Mouse (Mus musculus): ENCODE results near the gene Tspyl2. TPM values are rescaled to one million over a fixed set of nuclear protein-coding genes. Genes with fewer than 3 reads are reported as not detected.
"Not testable (repeated sequence)": the region's sequence is repeated elsewhere in the genome, so short reads cannot be mapped to it uniquely, and the experiment has no call there.

Tspyl2 gene
- total and polyA plus RNA-seq, 2 experiments from 2014 or later: 10.4 to 11.2 TPM

GRCm38 (mm10) chrX:152307942-152308341 lies 34.3 kb downstream of the Tspyl2 start:
- Histone ChIP-seq H3K4me2 (ENCODE audit: low read depth, low read length) (no peak overlapping the region), H3K27ac (ENCODE audit: low read depth) (no peak overlapping the region), H3K36me3 (replicated peaks; ENCODE audit: control insufficient read depth, insufficient read depth, low read length) (no peaks in the 10 kb centered on the region), H3K4me3 (ENCODE audit: low read depth, low read length) (no peak overlapping the region), H3K9ac (replicated peaks; ENCODE audit: low read depth, low read length) (no peak overlapping the region), H3K9me3 (replicated peaks; ENCODE audit: control insufficient read depth, low read length) (no peaks in the 10 kb centered on the region), H3K4me1 (ENCODE audit: control insufficient read depth, insufficient read depth) (no peaks in the 10 kb centered on the region), H3K27me3 (ENCODE audit: control insufficient read depth, insufficient read depth, low read length) (no peaks in the 10 kb centered on the region)
- no peak for ATAC-seq (ENCODE audit: insufficient read depth, low read depth)
- no peak for DNase-seq (ENCODE audit: low spot score)
- TF ChIP-seq CTCF (IDR thresholded peaks at IDR 0.05; ENCODE audit: low read depth): peak; percentile 52
- TF ChIP-seq EP300 (IDR thresholded peaks at IDR 0.05; ENCODE audit: low read depth): no peak
- WGBS: 51% methylated on average over 2 of the region's 2 CpGs

GRCm38 (mm10) chrX:152307371-152307770 lies 34.9 kb downstream of the Tspyl2 start:
- TF ChIP-seq EP300 (IDR thresholded peaks at IDR 0.05; ENCODE audit: low read depth) (no peak), CTCF (IDR thresholded peaks at IDR 0.05; ENCODE audit: low read depth) (no peak)
- no peak overlapping the region for H3K4me2 ChIP-seq (ENCODE audit: low read depth, low read length)
- no peak for ATAC-seq (ENCODE audit: insufficient read depth, low read depth)

DNA sequence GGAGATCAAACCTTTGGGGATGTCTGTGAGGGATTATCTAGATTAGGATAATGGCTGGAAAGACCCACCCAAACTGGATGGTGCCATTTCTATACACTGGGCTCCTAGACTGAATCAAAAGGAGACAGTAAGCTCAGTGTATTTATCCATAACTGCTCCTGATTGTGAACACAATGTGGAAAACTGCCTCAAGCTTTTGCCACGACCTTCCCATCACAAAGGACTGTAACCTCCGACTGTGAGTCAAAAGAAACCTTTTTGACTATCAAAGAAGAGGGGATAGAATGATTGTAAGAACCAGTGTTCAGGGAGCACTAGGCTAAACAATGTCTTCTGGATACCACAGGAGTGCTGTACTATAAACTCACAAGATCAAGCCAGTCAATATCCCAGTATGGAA lies 36.0 kb downstream of the Tspyl2 start:
- no peaks in the 10 kb centered on the region for H3K36me3 ChIP-seq (replicated peaks; ENCODE audit: control insufficient read depth, insufficient read depth, low read length)
- DNase-seq (ENCODE audit: low spot score) (no peak), ATAC-seq (ENCODE audit: insufficient read depth, low read depth) (no peak)
- H3K27ac ChIP-seq (ENCODE audit: low read depth): no peak overlapping the region
- H3K27me3 ChIP-seq (ENCODE audit: control insufficient read depth, insufficient read depth, low read length): no peaks in the 10 kb centered on the region
- H3K9me3 ChIP-seq (replicated peaks; ENCODE audit: control insufficient read depth, low read length): no peaks in the 10 kb centered on the region
- H3K9ac ChIP-seq (replicated peaks; ENCODE audit: low read depth, low read length): no peak overlapping the region
- WGBS: 83% methylated on average over 2 of the region's 2 CpGs
- H3K4me2 ChIP-seq (ENCODE audit: low read depth, low read length): no peak overlapping the region
- no peak overlapping the region for H3K4me3 ChIP-seq (ENCODE audit: low read depth, low read length)
- no peaks in the 10 kb centered on the region for H3K4me1 ChIP-seq (ENCODE audit: control insufficient read depth, insufficient read depth)
- TF ChIP-seq EP300 (IDR thresholded peaks at IDR 0.05; ENCODE audit: low read depth): no peak
- TF ChIP-seq CTCF (IDR thresholded peaks at IDR 0.05; ENCODE audit: low read depth): no peak

More at GRCm38 (mm10) chrX:152307371-152307770, 34.9 kb downstream of the Tspyl2 start:
- Histone ChIP-seq H3K4me1 (ENCODE audit: control insufficient read depth, insufficient read depth) (no peaks in the 10 kb centered on the region), H3K27ac (ENCODE audit: low read depth) (no peak overlapping the region), H3K9me3 (replicated peaks; ENCODE audit: control insufficient read depth, low read length) (no peaks in the 10 kb centered on the region), H3K4me3 (ENCODE audit: low read depth, low read length) (no peak overlapping the region), H3K36me3 (replicated peaks; ENCODE audit: control insufficient read depth, insufficient read depth, low read length) (no peaks in the 10 kb centered on the region), H3K27me3 (ENCODE audit: control insufficient read depth, insufficient read depth, low read length) (no peaks in the 10 kb centered on the region), H3K9ac (replicated peaks; ENCODE audit: low read depth, low read length) (no peak overlapping the region)
- DNase-seq (ENCODE audit: low spot score): no peak

- H3K9me3 ChIP-seq (replicated peaks; ENCODE audit: control insufficient read depth, low read length); ATAC-seq (ENCODE audit: insufficient read depth, low read depth); H3K4me3 ChIP-seq (ENCODE audit: low read depth, low read length); H3K9ac ChIP-seq (replicated peaks; ENCODE audit: low read depth, low read length); DNase-seq (ENCODE audit: low spot score); H3K27ac ChIP-seq (ENCODE audit: low read depth); H3K27me3 ChIP-seq (ENCODE audit: control insufficient read depth, insufficient read depth, low read length); H3K4me2 ChIP-seq (ENCODE audit: low read depth, low read length); H3K36me3 ChIP-seq (replicated peaks; ENCODE audit: control insufficient read depth, insufficient read depth, low read length); H3K4me1 ChIP-seq (ENCODE audit: control insufficient read depth, insufficient read depth): not testable (repeated sequence)
- 76% methylated on average over 1 of the region's 1 CpGs for WGBS
Measured at GRCm38 (mm10) chrX:152287026-152287425, 55.2 kb downstream of the Tspyl2 start.

Other genes with a start within 250 kb of the Tspyl2 start
- gene Iqsec2, start 198.2 kb downstream of the Tspyl2 start, total RNA-seq (2014; rRNA removed; ENCODE audit: low replicate concordance): 126 and 131 TPM in 2 replicates
- 51.7 and 54.3 TPM in 2 replicates for gene Iqsec2, start 198.2 kb downstream of the Tspyl2 start, polyA plus RNA-seq (2015; fragmentation: Nextera tagmentation; extraction: Ambion mirVana)
- gene Kdm5c, start 109.4 kb downstream of the Tspyl2 start, total RNA-seq (2014; rRNA removed; ENCODE audit: low replicate concordance): 42.3 and 45.7 TPM in 2 replicates
- 16.6 and 17.6 TPM in 2 replicates for gene Kdm5c, start 109.4 kb downstream of the Tspyl2 start, polyA plus RNA-seq (2015; fragmentation: Nextera tagmentation; extraction: Ambion mirVana)
- gene Kantr, start 14.9 kb downstream of the Tspyl2 start, total RNA-seq (2014; rRNA removed; ENCODE audit: low replicate concordance): 0.08 and 1.0 TPM in 2 replicates
- gene Kantr, start 14.9 kb downstream of the Tspyl2 start, polyA plus RNA-seq (2015; fragmentation: Nextera tagmentation; extraction: Ambion mirVana): 2.8 and 3.3 TPM in 2 replicates
- 2.4 and 5.1 TPM in 2 replicates for gene Gpr173, start 26.3 kb upstream of the Tspyl2 start, total RNA-seq (2014; rRNA removed; ENCODE audit: low replicate concordance)
- gene Gpr173, start 26.3 kb upstream of the Tspyl2 start, polyA plus RNA-seq (2015; fragmentation: Nextera tagmentation; extraction: Ambion mirVana): 0.74 and 1.3 TPM in 2 replicates
- not detected in 2 replicates for gene Cldn34a, start 220.9 kb upstream of the Tspyl2 start, total RNA-seq (2014; rRNA removed; ENCODE audit: low replicate concordance)
- not detected in 2 replicates for gene Cldn34a, start 220.9 kb upstream of the Tspyl2 start, polyA plus RNA-seq (2015; fragmentation: Nextera tagmentation; extraction: Ambion mirVana)

All from heart, postnatal 0 days (tissue).